Mouse (Mus musculus) MEL-GATA-1-ER (cell line): ENCODE results near the gene Tmbim1.
"Not testable (repeated sequence)": the region's sequence is repeated elsewhere in the genome, so short reads cannot be mapped to it uniquely, and the experiment has no call there.

ENCODE experiments used
- DNase-seq: peaks from one replicate; pipeline ENCODE4 v3.0.0-alpha.2; 2012; ENCODE audit warnings: low read depth; ENCODE audit errors: extremely low read depth

Tmbim1 gene

DNA sequence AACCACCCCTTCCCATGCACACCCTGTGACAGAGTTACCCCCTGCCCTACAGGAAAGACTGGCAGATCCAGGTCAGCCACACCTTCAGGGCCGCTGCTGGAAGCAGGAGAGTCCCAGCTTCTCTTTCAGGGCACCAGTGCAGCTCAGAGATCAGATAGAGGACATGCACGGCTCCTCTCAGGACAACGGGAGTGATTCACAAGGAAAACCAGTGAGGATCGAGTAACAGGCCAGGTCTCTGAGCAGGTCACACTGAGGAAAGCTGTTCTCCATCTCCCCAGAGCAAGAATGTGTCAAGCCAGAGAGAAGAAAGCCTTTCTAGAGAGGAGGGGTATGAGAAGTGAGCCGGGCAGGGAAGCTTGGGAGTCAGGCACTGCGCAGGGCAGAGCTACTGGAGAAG lies 8.9 kb downstream of the Tmbim1 start:
- DNase-seq = no peak

GRCm38 (mm10) chr1:74295456-74296171 lies 9.8 kb downstream of the Tmbim1 start:
- peak; percentile 61 for DNase-seq

DNA sequence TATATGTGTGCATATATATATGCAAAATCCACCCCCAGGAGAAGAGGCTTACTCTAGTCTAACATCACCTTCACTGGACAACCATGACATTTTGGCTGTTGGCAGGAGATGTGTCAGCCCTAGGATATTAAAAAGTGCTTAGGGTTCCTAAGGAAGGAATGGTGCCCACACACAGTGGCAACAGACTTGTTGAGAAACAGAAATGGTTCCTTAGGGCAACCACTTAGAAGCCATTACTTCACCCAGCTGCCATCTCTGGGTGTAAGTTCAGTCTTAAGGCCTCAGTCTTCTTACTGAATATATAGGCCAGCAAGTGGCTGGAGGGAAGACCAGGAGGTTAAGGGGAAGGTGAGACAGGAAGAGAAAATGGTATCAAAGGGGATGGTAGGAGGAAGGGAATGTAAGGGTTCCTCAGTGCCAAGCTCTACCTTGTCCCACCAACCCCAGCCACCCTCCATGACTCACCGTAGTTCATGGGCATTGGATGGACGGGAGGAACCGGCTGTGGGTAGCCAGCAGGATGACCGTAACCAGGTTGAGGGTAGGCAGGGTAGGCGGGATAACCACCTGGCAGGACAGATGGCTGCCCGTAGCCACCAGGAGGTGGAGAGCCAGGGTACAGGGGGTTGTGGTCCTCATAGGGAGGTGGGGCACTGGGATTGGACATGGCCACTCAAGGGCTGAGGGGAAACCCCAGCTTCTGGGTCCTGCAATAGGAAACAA lies 10.5 kb downstream of the Tmbim1 start:
- no peak for DNase-seq

DNA sequence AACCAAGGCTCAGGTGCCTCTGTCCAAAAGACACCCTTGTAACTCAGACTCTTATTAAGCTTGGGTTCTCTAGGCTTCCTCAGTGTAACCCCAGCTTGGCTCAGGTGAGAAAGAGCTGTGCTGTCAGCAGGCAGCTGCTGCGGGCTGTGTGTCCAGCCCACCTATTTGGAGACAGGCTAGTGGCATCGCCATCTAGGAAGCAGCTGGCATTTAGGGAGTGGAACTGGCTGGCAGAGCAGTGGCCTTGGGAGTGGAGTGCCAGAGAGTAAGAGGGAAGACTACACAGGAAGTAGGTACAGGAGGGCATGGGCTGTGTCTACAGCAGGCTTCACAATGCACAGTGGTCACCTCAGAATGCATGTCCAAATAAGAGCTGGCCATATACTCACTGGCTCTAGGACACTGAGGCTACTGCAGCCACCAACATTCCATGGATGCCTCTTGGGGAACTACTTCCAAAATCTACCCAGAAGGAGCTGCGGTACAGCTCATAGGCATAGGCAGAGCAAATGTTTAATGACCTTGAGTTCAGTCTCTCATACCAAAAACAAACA lies 11.3 kb downstream of the Tmbim1 start:
- DNase-seq = no peak

GRCm38 (mm10) chr1:74293306-74293960 lies 12.0 kb downstream of the Tmbim1 start:
- no peak for DNase-seq

- DNase-seq = no peak
Measured at GRCm38 (mm10) chr1:74292331-74293020, 12.9 kb downstream of the Tmbim1 start.

DNA sequence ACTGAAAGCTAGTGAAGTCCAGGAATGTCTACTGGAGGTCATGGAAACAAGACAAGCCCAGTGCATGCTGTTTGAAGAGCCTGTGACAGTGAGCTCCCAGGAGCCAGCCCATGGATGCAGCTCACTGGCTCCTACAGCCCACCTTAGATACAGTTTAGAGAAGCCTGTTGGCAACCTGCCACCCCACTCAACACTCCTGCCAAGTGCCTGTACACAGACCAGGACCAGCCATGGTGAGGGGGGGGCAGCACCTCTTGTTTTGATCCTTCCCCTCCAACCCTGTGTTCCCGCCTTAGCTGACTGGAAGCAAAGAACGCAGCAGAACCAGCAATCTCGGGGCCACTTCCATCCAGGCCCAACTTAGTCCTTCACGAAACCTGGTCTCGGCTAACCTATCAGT lies 15.3 kb downstream of the Tmbim1 start:
- no peak for DNase-seq

- no peak for DNase-seq
Measured at GRCm38 (mm10) chr1:74289740-74290139, 15.7 kb downstream of the Tmbim1 start.

GRCm38 (mm10) chr1:74289248-74289647 lies 16.2 kb downstream of the Tmbim1 start:
- no peak for DNase-seq

GRCm38 (mm10) chr1:74288327-74288726 lies 17.1 kb downstream of the Tmbim1 start:
- no peak for DNase-seq

- not testable (repeated sequence) for DNase-seq
Measured at GRCm38 (mm10) chr1:74286869-74287607, 18.4 kb downstream of the Tmbim1 start.

- no peak for DNase-seq
Measured at GRCm38 (mm10) chr1:74285212-74286010, 20.0 kb downstream of the Tmbim1 start.

GRCm38 (mm10) chr1:74284543-74285160 lies 20.8 kb downstream of the Tmbim1 start, which contains the start of the genes Aamp and Pnkd:
TSS of gene Aamp (minus strand) at chr1:74284738.
TSS of gene Pnkd (plus strand) at chr1:74284930.
- peak; percentile 97 for DNase-seq

DNA sequence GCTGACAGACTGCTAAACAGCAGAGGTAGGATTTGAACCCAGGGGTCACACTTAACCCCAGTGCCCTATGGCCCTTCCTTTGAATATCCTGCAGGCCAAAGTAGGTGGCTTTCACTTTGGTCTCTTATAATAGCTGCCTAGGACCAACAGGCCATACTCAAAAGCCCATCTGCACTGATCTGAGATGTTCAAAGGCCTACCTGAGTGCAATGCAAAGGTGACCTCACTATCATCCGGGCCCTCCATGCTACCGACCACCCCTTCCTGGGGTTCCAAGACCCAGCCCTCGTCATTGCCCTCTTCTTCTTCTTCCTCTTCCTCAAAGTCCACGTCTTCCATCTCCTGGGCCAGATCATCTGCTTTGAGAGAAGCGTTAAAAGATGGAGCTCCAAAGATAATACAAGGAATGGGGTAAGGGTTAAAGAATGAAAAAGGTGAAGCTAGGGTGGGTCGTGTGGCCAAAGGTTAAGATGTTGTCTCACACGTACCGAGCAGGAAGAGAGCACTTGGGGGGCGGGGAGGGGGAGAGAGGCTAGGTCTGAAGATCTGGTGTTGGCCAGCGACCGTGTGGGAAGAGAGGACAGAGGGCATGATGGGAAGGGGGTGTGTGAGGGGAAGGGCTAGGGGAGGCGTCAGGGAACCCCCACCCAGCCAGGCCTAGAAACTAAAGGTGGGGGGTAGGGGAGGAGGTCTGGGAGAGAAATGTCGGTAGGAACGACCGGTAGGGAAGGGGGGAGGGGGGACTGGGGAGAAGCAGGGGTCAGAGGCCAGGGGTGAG lies 21.5 kb downstream of the Tmbim1 start:
- peak; percentile 45 for DNase-seq

GRCm38 (mm10) chr1:74282896-74283625 lies 22.4 kb downstream of the Tmbim1 start:
- DNase-seq = no peak

DNA sequence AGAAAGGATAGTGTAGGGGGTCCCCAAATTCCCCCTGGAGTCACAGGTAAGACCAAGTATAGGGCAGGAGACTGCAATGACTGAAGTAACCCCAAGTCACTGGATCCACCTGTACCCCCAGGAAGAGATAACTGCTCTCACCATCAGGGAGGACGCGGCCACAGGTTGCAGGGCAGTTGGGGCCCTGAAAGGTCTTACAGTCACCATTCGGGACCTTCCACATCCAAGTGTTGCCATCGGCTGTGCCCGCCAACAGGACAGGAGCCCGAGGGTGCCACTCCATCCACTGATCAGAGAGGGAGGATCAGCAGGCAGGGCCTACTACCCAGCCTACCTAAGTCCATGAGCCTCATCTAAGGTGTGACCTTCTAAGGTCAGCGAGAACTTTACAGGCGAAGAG lies 23.5 kb downstream of the Tmbim1 start:
- no peak for DNase-seq

- no peak for DNase-seq
Measured at GRCm38 (mm10) chr1:74281372-74281771, 24.1 kb downstream of the Tmbim1 start.
